Mouse (Mus musculus) CD8-positive naive resting alpha-beta T cell, adult 2 months (primary cell): Measurements from ENCODE around the gene Pcbp1.
A peak's percentile ranks its signal among the peaks of the same experiment; 100 is the strongest.

ENCODE experiments used
- DNase-seq, 2 experiments: peaks; one replicate each; pipeline ENCODE4 v3.0.0; 2022; ENCODE audit warnings: low read depth in 2 of 2, low spot score in 2 of 2

Gene Pcbp1

GRCm38 (mm10) chr6:86523755-86524434 is 2.2 kb downstream of the Pcbp1 start:
- DNase-seq = no peak

GRCm38 (mm10) chr6:86523242-86523754 is 2.8 kb downstream of the Pcbp1 start:
- no peak for DNase-seq

- no peak for DNase-seq
These were observed 3.9 kb downstream of the Pcbp1 start for GRCm38 (mm10) chr6:86522001-86522911.

- no peak for DNase-seq
These were observed 6.3 kb downstream of the Pcbp1 start for GRCm38 (mm10) chr6:86519767-86520345.

- no peak for DNase-seq
These were observed 10.1 kb downstream of the Pcbp1 start for GRCm38 (mm10) chr6:86516021-86516420.

GRCm38 (mm10) chr6:86513296-86513695 is 12.8 kb downstream of the Pcbp1 start:
- DNase-seq = no peak

- no peak for DNase-seq
These were observed 15.1 kb downstream of the Pcbp1 start for GRCm38 (mm10) chr6:86510979-86511378.

GRCm38 (mm10) chr6:86509866-86510200 is 16.3 kb downstream of the Pcbp1 start:
- no peak for DNase-seq

GRCm38 (mm10) chr6:86509194-86509865 is 16.8 kb downstream of the Pcbp1 start:
- no peak for DNase-seq

GRCm38 (mm10) chr6:86508736-86509135 is 17.4 kb downstream of the Pcbp1 start:
- no peak for DNase-seq

GRCm38 (mm10) chr6:86507116-86507515 is 19.0 kb downstream of the Pcbp1 start:
- no peak for DNase-seq

GRCm38 (mm10) chr6:86506309-86506708 is 19.8 kb downstream of the Pcbp1 start:
- DNase-seq = no peak

- DNase-seq = no peak
These were observed 20.4 kb downstream of the Pcbp1 start for GRCm38 (mm10) chr6:86505671-86506070.

GRCm38 (mm10) chr6:86503513-86503912 is 22.6 kb downstream of the Pcbp1 start:
- DNase-seq = no peak

- DNase-seq = no peak
These were observed 26.5 kb downstream of the Pcbp1 start for GRCm38 (mm10) chr6:86499571-86500109.

GRCm38 (mm10) chr6:86497942-86498732 is 28.0 kb downstream of the Pcbp1 start:
- no peak for DNase-seq

GRCm38 (mm10) chr6:86497071-86497815 is 28.9 kb downstream of the Pcbp1 start:
- DNase-seq = peak; percentile 13 to 17

- DNase-seq = no peak
These were observed 29.5 kb downstream of the Pcbp1 start for GRCm38 (mm10) chr6:86496585-86496984.

- DNase-seq = no peak
These were observed 30.0 kb downstream of the Pcbp1 start for GRCm38 (mm10) chr6:86496127-86496526.
